Mouse (Mus musculus): ENCODE measurements around the gene Gm5868. TPM values are rescaled to one million over a fixed set of nuclear protein-coding genes. Genes with fewer than 3 reads are reported as not detected.
"Not testable (repeated sequence)": the region's sequence is repeated elsewhere in the genome, so short reads cannot be mapped to it uniquely, and the experiment has no call there.

Gene Gm5868
- total and polyA plus RNA-seq, 2 experiments from 2014 or later: 5.0 to 5.7 TPM

DNA sequence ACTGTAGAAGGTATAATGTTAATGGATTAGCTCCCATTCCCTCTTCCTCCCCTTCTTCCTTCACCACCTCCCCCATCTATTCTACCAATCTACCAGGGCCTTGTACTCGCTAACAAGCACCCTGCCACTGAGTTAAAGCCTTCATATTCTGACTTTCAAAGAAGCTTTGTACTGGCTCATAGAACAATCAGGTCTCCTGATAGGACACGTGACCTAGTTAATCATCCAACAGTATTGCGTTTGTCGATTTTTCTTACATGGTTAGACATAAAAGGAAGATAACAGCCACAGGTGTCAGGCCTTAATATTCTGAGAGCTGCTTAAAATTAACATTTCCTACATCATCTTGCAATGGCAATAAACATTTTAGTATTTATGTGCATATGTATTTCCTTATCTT, 15.8 kb upstream of the Gm5868 start:
- WGBS: 95% methylated on average over 4 of the region's 4 CpGs
- Histone ChIP-seq H3K9me3 (ENCODE audit: low read length) (no peaks in the 10 kb centered on the region), H3K4me1 (ENCODE audit: insufficient read depth, low read length) (no peaks in the 10 kb centered on the region), H3K27ac (no peak overlapping the region), H3K4me3 (ENCODE audit: low read length) (no peak overlapping the region), H3K4me2 (ENCODE audit: low read depth, low read length) (no peak overlapping the region), H3K9ac (replicated peaks; ENCODE audit: low read length) (no peak overlapping the region), H3K36me3 (ENCODE audit: insufficient read depth, low read length) (no peaks in the 10 kb centered on the region), H3K27me3 (ENCODE audit: insufficient read depth, low read length) (no peaks in the 10 kb centered on the region)
- DNase-seq (ENCODE audit: low spot score) (no peak), ATAC-seq (no peak)
- TF ChIP-seq CTCF (IDR thresholded peaks at IDR 0.05; ENCODE audit: low read depth): no peak

DNA sequence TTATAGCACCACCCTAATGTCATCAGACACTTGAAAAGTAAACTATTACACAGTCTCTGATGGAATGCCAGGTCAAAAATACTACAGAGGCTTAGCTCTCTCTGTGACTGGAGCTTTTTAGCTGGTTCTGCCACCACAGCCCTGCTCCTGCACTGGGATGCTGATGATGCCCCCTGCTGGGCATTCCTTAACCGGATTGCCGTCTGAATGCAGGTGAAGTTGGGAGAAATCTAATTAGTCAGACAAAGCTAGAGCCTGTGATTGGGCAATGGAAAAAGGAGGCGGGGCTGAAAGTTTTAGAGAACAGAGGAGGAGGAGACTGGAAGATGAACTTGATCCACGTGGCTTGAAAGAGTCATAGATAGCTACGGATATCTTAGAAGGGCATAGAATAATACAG, 13.7 kb upstream of the Gm5868 start:
- Histone ChIP-seq H3K27ac (no peak overlapping the region), H3K9ac (replicated peaks; ENCODE audit: low read length) (no peak overlapping the region), H3K36me3 (ENCODE audit: insufficient read depth, low read length) (no peaks in the 10 kb centered on the region), H3K4me3 (ENCODE audit: low read length) (no peak overlapping the region), H3K9me3 (ENCODE audit: low read length) (no peaks in the 10 kb centered on the region), H3K4me2 (ENCODE audit: low read depth, low read length) (no peak overlapping the region), H3K4me1 (ENCODE audit: insufficient read depth, low read length) (no peaks in the 10 kb centered on the region), H3K27me3 (ENCODE audit: insufficient read depth, low read length) (no peaks in the 10 kb centered on the region)
- TF ChIP-seq CTCF (IDR thresholded peaks at IDR 0.05; ENCODE audit: low read depth): peak; percentile 45
- 11% methylated on average over 5 of the region's 5 CpGs for WGBS
- no peak for ATAC-seq
- peak; percentile 39 for DNase-seq (ENCODE audit: low spot score)

GRCm38 (mm10) chr5:72586667-72587191, 622 bp downstream of the Gm5868 start:
- WGBS: 42% methylated on average over 25 of the region's 25 CpGs
- DNase-seq (ENCODE audit: low spot score): peak; percentile 2
- H3K4me1 ChIP-seq (ENCODE audit: insufficient read depth, low read length); H3K27ac ChIP-seq; H3K27me3 ChIP-seq (ENCODE audit: insufficient read depth, low read length); H3K36me3 ChIP-seq (ENCODE audit: insufficient read depth, low read length); H3K9ac ChIP-seq (replicated peaks; ENCODE audit: low read length); H3K9me3 ChIP-seq (ENCODE audit: low read length): not testable (repeated sequence)
- Histone ChIP-seq H3K4me2 (ENCODE audit: low read depth, low read length) (peak overlapping the region; percentile 56), H3K4me3 (ENCODE audit: low read length) (peak overlapping the region; percentile 34)
- ATAC-seq: peak; percentile 73

- H3K27me3 ChIP-seq (ENCODE audit: insufficient read depth, low read length); H3K4me1 ChIP-seq (ENCODE audit: insufficient read depth, low read length); H3K4me2 ChIP-seq (ENCODE audit: low read depth, low read length); H3K9me3 ChIP-seq (ENCODE audit: low read length); ATAC-seq; DNase-seq (ENCODE audit: low spot score); H3K4me3 ChIP-seq (ENCODE audit: low read length); H3K36me3 ChIP-seq (ENCODE audit: insufficient read depth, low read length); H3K9ac ChIP-seq (replicated peaks; ENCODE audit: low read length); H3K27ac ChIP-seq: not testable (repeated sequence)
- WGBS: 58% methylated on average over 7 of the region's 7 CpGs
Observed at GRCm38 (mm10) chr5:72586122-72586521, 1.2 kb downstream of the Gm5868 start.

GRCm38 (mm10) chr5:72580970-72581332, 6.4 kb downstream of the Gm5868 start, which contains the start of gene Zar1:
Gene Zar1, minus strand, starts transcription at chr5:72581254.
- 9% methylated on average over 17 of the region's 21 CpGs for WGBS
- Histone ChIP-seq H3K4me3 (ENCODE audit: low read length) (peak within 1 kb of the TSS; percentile 36), H3K4me2 (ENCODE audit: low read depth, low read length) (peak within 1 kb of the TSS; percentile 53), H3K9ac (replicated peaks; ENCODE audit: low read length) (peak within 1 kb of the TSS; percentile 40; the same call in 1 of the 2 replicates)
- H3K4me1 ChIP-seq (ENCODE audit: insufficient read depth, low read length); H3K27ac ChIP-seq; H3K9me3 ChIP-seq (ENCODE audit: low read length); H3K27me3 ChIP-seq (ENCODE audit: insufficient read depth, low read length); H3K36me3 ChIP-seq (ENCODE audit: insufficient read depth, low read length); DNase-seq (ENCODE audit: low spot score): not testable (repeated sequence)
- peak; percentile 55 for ATAC-seq

GRCm38 (mm10) chr5:72580088-72580969, 7.0 kb downstream of the Gm5868 start:
- DNase-seq (ENCODE audit: low spot score): peak; percentile 5

GRCm38 (mm10) chr5:72579599-72579998, 7.8 kb downstream of the Gm5868 start:
- not testable (repeated sequence) for H3K9me3 ChIP-seq (ENCODE audit: low read length); H3K4me3 ChIP-seq (ENCODE audit: low read length); H3K27ac ChIP-seq; H3K36me3 ChIP-seq (ENCODE audit: insufficient read depth, low read length); H3K4me2 ChIP-seq (ENCODE audit: low read depth, low read length); H3K9ac ChIP-seq (replicated peaks; ENCODE audit: low read length); H3K4me1 ChIP-seq (ENCODE audit: insufficient read depth, low read length); ATAC-seq; H3K27me3 ChIP-seq (ENCODE audit: insufficient read depth, low read length)
- 25% methylated on average over 10 of the region's 10 CpGs for WGBS
- DNase-seq (ENCODE audit: low spot score): peak; percentile 20

More at GRCm38 (mm10) chr5:72580088-72580969, 7.0 kb downstream of the Gm5868 start:
- peak overlapping the region; percentile 40; the same call in 1 of the 2 replicates for H3K9ac ChIP-seq (replicated peaks; ENCODE audit: low read length)
- not testable (repeated sequence) for H3K36me3 ChIP-seq (ENCODE audit: insufficient read depth, low read length); H3K9me3 ChIP-seq (ENCODE audit: low read length); H3K4me1 ChIP-seq (ENCODE audit: insufficient read depth, low read length); H3K27me3 ChIP-seq (ENCODE audit: insufficient read depth, low read length); H3K27ac ChIP-seq
- WGBS: 5% methylated on average over 54 of the region's 73 CpGs
- peak overlapping the region; percentile 36 for H3K4me3 ChIP-seq (ENCODE audit: low read length)
- ATAC-seq: peak; percentile 82
- peak overlapping the region; percentile 53 for H3K4me2 ChIP-seq (ENCODE audit: low read depth, low read length)

All from hindbrain, postnatal 0 days (tissue).